Mouse (Mus musculus) cerebellum, adult 8-10 months (tissue): ENCODE data around the gene Nsg2.
"Not testable (repeated sequence)": the region's sequence is repeated elsewhere in the genome, so short reads cannot be mapped to it uniquely, and the experiment has no call there.

Experiments
- DNase-seq: peaks from one replicate; pipeline ENCODE4 v3.0.0; 2022

The Nsg2 gene

DNA sequence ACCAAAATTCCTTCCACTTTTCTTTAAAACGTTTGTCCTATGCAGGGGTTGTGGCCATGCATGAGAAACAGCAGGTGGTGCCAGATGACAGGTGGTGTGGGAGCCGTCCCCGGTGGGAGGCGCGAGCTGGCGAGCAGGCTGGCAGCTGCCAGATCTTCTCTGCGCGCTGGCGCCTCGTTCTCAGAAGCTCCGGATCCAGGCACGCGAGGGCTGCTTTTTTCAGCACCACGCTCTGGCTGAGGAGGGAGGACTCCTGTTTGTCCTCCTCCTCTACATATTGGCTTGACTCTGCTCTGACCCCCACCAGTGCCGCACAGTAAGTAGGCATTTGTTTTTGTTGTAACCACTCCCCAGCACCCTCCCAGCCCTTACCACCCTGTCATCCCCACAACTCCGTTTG is at the start of gene Nsg2:
Gene Nsg2, plus strand, starts transcription at position 183 of the 400 bp plus-strand sequence.
- peak; percentile 74 for DNase-seq

DNA sequence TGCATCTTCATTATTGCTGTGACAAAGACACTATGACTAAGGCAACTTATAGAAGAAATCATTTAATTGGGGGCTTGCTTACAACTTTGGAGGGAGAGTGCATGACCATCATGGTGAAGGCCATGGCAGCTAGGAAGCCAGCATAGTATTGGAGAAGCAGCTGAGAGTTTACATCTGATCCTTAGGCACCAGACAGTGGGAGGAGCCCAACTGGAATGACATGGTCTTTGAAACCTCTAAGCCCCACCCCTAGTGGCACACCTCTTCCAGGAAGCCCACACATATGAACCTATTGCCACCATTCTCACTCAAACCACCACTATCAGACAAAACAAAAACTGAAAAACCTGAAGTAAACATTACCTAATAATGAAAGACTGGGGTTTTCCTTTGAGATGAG is 40.2 kb upstream of the Nsg2 start:
- DNase-seq: no peak

DNA sequence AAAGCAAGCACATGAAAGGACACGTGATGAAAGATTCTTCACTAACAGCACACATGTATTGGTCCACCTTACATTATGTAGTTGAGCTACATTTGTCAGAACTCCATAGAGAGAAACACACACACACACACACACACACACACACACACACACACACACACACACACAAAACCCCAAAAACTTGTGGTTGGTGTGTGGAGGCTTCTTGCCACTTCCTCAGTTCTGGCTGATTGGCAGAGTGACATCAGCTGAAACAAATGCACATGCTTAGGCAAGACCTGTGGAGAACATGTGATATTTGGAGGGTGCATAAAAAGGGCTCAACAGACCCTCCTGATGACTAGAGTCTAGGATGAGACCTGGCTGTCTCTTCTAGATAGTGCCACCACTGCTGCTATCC is 36.3 kb upstream of the Nsg2 start:
- DNase-seq: no peak

DNA sequence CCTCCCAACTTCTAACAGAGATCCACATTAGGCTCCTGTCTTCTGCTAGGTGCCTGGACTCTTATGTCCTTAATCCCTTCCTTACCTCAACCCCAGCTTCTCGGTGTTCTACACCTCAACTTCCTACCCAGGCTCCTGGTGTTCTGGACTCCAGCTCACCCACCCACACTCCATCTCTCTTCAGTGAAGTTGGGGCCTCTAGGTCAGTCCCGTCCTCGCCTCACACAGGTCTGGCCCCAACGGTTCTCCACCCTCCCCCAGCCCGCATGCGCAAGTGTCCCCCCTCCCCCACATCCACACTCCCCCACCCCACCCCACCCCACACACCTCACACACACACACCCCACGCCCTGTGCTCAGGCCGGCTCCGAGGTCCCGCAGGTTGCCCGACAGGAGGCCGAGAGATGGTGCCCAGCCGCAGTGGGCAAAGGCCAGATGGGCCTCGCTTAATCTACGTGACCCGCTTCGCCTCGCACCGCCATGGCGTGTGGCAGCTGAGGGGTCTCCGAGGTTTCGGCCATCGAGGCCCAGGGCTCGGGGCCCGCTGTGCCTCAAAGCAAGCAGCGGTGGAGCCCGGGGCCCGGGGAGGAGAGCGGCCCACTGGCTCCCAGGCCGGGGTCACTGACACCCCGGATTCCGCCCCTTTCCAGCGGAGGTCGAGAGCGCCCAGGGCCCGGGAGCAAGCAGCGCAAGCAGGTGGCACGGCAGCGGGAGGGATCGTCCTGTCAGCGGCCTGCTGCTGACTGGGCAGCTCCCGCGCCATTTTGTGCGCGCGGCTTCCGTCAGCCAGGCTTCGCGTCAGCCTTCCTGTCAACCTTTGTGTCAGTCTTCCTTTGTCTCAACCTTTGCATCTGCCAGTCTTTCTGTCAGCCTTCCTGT is 34.8 kb upstream of the Nsg2 start, which contains the start of gene 4930524B15Rik:
Gene 4930524B15Rik, plus strand, starts transcription at position 337 of the 879 bp plus-strand sequence.
- DNase-seq: peak; percentile 20

DNA sequence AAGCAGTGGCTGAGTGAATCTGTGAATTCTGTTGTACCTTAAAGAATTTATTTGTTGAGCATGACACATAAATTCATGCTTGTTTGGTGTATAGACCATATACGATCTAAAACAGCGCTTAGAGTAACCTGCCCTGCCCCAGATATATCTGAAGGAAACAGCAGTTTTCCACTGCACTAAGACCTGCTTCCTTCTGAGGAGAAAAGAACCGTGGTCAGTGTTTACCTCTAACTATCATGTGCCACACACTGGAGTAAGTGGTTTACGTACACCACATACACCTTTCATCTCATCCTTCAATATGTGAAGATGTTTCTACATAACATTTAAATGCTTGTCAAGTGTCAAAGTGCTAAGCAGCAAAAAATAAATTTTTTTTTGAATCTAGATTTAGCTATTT is 26.1 kb upstream of the Nsg2 start:
- no peak for DNase-seq

DNA sequence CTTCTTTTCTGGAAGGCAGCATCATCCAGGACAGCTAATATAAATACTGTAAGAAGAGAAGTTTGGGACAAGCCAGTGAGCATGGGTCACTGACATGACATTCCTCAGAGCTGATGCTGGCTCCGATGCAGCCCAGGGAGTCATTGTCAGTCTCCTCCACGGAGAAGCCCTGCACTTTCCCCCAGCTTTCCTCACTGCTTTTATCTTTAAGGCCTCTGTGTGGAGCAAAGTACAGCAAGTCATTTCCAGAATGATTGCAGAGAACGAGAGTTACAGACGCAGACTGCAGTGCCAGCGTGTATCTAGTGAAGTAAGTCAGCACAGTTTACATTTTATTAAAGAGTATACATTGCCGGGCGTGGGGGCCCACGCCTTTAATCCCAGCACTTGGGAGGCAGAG is 25.4 kb upstream of the Nsg2 start:
- DNase-seq: no peak

DNA sequence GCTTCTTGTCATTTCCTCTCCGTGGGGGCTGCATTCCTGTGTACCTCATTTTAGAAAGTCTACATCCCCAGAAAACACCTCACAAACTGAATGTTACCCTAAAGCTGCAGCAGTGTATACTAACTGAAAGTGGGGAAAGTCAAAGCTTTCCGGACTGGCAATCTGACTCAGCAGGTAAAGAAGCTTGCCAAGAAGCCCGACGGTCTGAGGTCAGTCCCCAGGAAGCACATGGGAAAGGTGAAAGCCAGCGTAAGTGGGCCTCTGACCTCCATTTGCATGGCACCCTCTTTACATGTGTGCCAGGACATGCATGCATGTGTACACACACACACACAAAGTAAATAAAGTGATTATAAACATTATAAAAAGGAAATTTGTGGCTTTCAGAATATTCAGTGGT is 24.6 kb upstream of the Nsg2 start:
- DNase-seq: no peak

DNA sequence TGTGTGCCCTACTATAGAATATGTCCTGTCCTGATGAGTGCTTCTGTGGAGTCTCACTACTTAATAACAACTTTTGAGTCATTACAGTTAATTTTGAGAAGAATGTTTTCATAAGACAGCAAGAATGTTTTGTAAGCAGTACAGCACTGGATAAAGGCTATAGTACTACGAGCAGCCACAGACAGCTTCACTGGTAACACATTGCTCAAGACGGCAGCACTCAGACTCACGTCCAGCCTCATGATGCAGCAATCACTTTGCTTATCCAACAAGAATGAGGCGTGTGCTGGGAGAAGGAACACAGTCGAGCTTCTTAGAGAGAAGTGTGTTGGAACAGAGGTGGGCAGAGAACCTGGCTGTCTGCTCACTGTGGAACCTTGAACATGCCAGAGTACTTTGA is 24.1 kb upstream of the Nsg2 start:
- no peak for DNase-seq

DNA sequence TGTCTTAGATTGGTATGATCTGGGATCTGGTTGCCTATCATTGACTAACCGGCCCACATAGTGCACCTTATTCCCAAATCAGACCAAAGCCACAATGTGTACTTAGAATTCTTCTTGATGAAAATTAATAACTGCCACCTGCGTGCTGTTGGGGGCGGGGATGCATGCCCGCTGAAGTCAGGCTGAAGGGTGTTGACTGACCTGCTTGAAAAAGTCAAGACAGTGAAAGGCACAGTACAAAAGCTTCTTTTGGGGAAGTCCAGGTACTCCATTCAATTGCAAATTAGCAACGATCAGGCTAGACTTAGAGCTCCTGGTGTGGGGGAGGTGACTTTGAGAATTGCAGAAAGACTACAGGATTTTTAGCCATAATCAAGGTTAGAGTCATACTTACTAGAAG is 20.2 kb upstream of the Nsg2 start:
- DNase-seq: not testable (repeated sequence)

DNA sequence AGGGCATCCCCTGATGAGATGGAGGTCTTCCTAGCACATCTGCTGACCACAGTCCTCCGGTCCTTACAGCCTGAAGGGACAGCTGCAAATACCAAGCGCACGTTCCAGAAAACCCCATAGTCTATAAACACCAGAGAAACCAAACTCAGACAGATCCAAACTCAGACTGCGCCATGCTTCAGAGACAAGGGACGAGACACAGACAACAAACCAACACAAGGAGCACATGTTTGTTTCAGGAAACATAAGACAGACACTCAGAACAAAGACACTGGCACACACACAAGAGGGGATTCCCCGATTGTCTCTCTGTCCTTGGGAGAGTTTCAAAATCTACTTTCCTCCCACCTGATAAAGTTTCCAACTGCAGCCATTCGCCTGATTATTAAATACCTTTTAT is 18.4 kb upstream of the Nsg2 start:
- no peak for DNase-seq

DNA sequence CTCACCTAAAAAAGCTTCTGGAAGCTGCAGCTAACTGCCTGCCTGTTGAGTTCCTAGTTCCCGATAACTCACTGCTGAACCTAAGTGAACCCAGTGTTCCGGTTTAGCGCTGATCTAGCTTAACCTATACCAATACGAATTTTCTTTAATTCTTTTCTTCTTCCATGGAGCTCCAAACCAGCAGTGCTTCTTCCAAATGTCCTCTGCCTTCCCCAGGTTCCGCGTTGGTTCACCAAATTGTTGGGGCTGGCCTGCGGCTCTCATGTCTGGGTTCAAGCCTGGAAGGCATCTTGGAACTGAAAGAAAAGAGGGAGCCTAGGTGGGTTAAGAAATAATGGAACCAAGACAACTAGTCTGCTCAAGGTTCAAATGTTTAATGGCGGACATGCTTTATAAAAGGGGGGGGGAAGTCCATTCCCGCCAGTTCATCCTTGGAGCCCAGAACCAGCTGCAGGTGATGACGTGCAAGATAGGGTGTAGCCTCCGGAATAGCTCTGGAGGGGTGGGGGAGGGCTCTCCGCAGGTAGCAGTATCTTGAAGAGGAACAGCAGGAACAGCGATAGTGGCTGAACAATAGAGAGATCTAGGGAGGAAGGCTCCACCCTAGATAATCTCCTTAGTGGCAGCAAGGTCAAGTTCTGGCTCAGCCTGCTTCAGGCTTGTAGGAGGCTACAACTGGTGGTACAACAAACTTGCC is 17.9 kb upstream of the Nsg2 start:
- not testable (repeated sequence) for DNase-seq

DNA sequence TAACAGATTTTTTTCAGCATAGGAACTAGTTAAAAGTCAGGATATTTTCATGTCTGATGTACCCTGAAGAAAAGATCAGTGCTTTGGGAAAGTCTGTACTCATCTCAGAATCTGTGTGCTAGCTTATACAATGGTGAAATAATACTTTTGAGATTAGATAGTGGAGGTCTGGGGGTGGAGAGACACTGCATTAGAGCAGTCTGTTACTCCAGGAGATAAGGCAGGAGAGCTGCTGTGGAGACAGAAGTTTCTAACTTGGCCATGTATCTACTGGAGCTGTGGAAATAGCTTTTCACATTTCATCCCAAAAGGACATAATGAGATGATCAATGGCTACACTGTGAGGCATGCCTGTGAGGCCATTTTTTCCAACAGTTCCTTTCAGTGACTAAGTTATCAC is 17.0 kb upstream of the Nsg2 start:
- no peak for DNase-seq

DNA sequence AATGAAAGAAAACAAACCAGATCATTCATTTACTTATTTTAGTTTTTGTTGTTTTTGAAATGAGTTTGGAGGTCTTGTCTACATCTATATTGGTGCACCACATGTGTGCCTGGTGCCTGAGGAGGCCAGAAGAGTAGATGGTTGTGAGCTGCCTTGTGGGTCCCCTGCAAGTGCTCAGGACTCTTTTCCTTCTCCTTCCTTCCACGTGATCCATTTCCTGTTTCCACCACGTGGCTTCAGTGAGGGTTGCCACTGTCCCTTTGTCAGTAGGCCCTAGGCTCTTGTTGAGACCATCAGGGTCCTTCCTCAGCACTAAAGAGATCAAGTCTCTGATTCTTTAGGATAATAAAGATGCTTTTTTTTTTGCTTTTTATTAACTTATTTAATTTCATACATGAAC is 15.5 kb upstream of the Nsg2 start:
- DNase-seq: no peak

DNA sequence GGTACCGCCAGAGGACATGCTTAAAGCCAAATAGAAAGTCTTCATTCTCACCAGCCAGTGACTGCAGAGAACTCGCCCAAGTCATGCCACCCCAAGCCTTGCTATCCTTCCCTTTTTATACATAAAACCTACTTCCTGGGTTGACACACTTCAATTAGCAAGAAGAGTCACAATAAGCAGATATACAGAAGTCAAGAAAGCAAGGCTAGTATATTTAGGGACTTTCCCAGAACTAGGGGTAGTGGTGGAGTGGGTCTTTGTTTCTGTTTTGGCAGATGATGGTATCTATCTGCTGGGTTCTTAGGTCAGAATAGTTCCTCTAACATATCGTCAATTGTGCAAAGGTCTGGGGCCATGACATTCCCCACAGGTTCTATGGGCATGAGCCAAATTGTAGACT is 7.7 kb upstream of the Nsg2 start:
- no peak for DNase-seq

DNA sequence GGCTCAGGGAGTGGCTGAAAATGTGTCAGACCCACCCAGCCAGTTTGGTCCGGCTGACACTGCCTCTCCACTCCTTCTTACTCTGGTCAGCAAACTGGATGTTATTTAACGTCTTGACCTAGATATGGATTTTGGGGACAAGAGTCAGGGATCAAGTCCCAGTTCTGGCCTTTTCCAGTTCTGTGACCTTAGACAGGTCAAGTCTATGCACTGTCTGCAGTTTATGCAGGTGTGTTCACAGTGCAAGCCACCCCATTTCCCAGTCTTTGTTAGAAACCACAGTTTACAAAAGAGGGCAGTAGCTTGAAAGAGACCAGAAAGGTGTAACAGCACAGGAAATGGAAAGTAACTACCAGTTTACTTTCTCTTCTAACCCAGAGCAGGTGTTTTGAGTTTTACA is 547 bp upstream of the Nsg2 start:
- DNase-seq: no peak

DNA sequence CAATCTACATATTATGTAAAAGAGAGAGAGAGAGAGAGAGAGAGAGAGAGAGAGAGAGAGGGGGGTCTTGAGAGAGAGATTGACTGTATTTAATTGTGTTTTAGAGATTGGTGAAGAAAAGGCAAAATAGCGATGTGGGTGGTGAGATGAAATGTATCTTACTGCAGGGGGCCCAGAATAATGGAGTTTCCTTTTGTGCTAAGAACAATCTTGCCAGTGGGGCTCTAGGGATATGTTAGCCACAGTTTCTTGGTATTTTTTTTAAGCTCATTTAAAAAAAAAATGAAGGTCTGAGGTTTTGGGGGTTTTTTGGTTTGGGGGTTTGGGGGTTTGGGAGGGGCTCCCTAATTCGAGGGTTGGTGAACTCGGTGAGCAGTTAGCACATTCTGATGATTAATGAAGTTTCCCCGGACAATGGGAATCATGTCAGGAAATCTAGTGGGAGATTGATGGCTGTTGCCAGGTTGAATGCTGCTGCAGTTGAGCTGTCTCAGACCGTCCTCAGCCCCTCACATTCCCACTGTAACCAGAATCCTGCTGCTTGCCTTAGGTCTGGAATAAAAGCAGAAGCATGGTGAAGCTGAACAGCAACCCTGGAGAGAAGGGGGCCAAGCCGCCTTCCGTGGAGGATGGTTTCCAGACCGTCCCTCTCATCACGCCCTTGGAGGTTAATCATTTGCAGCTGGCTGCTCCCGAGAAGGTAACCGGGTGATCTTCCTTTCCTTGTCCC is 1.1 kb downstream of the Nsg2 start:
- no peak for DNase-seq

DNA sequence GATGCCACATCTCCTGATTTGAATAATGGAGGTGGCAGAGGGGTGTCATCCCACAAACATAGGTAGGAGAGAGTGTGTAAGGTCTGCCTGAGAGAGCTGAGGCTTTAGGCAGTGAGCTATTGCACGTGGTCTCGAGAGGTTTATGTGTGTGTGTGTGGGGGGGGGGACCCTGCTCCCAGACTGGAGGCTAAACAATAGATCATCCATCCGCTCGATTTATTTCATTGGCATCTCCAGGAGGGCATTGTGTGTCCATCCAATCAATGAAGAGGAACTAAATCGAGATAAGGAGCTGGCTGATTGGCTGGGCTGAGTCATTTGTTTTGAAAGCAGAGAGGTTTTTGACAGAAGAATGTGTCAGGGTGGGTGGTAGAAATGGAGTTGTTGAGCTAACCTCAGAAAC is 2.4 kb downstream of the Nsg2 start:
- no peak for DNase-seq

DNA sequence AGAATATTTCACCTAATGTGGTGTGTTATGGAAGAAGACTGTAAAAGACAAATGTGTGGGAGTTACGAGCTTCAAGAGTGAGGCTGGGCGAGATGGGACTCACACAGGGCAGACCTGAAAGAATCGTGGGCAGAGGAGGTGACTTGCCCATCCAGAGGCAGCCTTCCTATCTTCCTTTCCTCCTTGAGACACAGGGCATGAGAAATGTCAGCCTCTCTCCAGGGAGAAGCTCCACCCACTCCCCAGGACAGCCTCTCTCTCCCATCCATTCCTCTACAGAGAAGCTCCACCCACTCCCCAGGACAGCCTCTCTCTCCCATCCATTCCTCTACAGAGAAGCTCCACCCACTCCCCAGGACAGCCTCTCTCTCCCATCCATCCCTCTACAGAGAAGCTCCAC is 7.8 kb downstream of the Nsg2 start:
- DNase-seq: not testable (repeated sequence)

DNA sequence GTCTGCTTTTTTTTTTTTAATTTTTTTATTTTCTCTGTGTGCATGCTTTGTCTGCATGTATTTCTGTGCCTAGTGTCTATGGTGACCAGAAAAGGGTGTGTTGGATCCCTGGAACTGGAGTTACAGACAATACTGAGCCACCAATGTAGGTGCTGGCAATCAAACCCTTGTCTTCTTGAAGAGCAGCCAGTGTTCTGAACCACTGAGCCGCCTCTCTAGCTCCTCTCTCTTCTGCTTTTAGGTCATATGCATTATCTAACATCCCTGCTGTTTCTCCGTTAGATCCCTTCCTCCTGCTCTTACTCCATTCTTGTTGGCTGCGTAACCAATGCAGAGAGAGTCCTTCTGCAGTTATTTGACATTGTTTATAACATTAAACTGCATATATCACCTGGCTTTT is 8.6 kb downstream of the Nsg2 start:
- DNase-seq: no peak

DNA sequence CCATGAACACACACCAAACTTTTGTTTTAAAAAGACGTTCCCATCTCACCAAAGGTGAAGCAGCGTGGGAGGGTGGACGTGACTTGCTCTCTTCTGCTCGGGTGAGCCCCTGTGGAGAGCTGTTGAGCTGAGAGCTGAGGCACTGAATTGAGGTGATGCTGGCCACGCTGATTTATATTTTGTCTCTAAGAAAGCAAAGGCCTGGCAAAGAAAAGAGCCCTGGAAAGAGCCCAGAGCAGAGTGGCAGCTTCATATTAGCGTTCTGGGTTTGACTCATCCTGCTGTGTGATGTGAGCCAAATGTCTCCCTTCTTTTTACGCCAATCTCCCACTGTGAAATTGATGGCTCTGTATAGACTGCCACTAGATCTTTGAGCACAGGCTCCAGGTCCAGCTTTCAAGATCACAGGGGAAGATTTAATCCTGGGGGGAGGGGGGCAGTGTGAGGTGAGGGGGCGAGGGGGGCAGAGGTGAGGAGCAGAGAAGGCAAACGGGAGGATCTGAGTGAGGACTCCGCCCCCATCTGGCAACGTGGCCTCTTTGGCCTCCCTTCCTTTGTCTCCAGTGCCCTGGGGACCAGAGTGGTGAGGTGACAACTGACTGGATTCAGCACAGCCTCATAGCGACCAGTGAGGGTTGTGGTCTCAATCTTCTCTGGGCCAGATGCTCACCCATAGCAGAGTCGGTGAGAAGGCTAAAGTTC is 9.8 kb downstream of the Nsg2 start:
- peak; percentile 28 for DNase-seq

DNA sequence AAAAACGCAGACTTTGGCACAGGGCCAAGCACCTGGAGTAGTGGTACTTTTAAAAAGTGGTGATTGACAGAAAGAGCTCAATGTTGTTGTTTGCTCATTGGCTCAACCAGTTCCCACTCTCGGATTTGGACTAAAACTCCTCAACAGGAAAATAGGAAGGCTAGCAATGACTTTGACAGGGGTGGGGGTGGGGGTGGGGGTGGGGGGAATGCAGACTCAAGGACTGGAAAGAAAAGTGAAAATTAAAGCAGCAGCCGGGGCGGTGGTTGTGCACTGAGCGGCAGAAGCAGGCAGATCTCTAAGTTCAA is 10.4 kb downstream of the Nsg2 start:
- DNase-seq: no peak

DNA sequence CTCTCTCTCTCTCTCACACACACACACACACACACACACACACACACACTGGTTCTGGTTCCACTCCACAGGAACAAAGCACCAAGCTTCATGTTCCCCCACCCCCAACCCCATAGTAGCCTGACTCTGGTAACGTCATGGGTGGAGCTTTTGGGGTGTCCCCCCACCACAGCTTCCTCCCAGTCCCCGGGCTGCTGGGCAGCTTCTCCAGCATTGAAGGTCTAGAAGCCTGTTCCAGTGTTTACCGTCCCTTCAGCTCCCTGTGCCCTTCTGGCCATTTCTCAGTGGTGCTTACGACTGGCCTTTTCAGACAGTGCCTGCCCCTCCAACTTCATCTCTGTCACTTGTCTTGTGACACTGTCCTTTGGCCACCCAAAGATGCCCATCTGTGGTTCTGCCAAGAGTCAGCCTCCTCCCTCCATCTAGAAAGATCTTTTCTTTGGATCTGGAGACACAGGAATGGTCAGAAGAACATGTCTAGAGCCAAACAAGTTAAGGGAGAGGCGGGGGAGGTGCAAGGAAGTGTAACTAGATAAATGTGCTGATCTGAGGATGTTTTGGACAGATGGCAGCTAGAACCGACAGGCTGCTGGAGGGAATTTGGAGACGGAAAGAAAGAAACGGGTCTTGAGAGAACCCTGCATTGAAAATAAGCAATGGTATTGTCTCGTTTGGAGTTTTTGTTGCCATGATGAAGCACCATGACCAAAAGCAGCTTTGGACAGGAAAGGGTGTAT is 11.8 kb downstream of the Nsg2 start:
- no peak for DNase-seq

DNA sequence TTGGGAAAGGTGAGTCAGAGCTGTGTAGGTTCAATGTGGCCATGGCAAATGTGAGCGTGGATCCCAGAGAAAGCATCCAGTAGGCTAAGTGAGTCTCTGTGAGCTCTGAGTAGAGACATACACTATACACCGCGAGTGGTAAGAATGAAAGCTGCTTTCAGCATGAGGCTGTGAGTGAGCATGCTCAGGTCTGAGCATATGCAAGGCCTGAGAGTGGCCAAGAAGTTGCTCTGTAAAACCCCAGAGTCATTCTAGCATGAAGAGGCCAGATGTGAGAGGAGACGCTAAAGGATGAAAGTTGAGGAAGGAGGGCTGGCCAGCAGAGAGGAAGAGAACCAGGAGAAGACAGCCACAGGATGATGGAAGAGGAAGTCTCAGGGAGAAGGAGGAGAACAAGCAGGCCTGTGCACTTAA is 12.8 kb downstream of the Nsg2 start:
- no peak for DNase-seq
